Mouse (Mus musculus): ENCODE results near the gene Synj1. TPM values are rescaled to one million over a fixed set of nuclear protein-coding genes. Genes with fewer than 3 reads are reported as not detected.
A peak's percentile ranks its signal among the peaks of the same experiment; 100 is the strongest.

The Synj1 gene
- 21.3 and 23.6 TPM in 2 replicates for polyA plus RNA-seq (2012; rRNA removed)

DNA sequence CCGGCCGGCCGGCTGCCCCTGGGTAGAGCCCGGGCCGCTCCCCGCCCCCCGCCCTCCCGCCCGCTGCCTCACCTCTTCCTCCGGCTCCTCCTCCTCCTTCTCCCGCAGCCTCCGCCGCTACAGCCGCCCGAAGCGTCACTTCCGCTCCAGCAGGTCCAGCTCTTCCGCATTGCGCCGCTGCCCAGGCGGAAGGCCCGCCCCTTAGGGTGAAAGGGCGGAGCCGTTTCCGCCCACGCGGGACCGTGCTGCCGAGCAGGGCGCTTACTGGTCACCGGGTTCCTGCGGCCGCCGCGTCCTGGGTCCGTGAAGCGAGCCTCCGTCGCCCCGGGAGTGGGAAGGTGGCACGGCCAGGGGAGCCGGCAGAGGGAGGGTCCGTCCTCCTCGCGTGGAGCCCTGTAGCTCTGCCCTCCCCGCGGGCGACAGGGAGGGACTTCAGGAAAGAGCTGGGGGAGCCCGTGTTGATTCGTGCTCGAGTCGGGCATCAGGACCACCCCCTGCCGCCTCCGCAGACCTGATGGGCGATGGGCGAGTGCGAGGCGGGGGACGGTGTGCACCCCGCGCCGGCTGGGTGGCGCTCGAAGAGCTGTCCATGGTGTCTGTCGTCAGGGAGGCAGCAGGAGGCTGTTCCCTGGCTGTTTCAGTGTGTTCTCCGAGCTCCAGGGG, at the start of gene Synj1:
Synj1 (minus strand) TSS at position 288 of the 663 bp plus-strand sequence.
- DNase-seq (ENCODE audit: low spot score) = peak; percentile 87

DNA sequence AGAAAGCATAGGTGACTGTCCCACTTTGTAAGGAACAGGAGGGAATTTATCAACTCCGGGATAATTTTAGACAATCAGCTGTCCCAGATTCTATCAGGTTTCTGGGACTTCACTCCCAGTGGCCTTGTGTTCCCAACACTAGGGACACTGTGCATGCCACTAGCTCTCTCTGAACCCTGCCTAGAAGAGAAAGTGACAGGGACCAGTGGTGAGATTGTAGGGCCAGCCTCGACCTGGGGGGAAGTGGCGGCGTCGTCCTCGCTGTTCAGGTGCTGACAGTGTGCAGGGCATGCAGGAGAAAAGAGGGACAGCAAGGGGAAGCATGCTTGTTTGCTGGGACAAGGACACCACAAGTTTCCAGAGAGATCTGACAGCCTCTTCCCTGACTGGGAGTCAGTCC, 46.6 kb upstream of the Synj1 start:
- no peak for DNase-seq (ENCODE audit: low spot score)

DNA sequence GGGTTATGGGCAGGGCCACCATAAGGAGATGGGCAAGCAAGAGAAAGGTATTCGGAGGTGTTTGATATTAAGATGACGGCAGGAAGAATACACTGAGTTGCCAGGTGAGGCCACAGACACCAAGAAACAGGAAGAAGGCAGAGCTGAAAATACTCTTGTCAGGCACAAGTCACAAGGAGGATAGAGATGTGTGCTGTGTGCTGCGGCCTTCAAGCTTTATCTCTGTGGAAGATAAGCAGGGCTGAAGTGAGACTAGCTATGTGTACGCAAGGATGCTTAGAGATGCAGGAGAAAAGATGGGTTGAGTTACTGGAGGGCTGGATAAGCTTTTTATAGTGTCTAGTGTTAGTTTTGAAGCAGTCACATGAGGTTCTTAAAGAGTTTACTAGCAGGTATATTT, 46.2 kb upstream of the Synj1 start:
- DNase-seq (ENCODE audit: low spot score) = no peak

DNA sequence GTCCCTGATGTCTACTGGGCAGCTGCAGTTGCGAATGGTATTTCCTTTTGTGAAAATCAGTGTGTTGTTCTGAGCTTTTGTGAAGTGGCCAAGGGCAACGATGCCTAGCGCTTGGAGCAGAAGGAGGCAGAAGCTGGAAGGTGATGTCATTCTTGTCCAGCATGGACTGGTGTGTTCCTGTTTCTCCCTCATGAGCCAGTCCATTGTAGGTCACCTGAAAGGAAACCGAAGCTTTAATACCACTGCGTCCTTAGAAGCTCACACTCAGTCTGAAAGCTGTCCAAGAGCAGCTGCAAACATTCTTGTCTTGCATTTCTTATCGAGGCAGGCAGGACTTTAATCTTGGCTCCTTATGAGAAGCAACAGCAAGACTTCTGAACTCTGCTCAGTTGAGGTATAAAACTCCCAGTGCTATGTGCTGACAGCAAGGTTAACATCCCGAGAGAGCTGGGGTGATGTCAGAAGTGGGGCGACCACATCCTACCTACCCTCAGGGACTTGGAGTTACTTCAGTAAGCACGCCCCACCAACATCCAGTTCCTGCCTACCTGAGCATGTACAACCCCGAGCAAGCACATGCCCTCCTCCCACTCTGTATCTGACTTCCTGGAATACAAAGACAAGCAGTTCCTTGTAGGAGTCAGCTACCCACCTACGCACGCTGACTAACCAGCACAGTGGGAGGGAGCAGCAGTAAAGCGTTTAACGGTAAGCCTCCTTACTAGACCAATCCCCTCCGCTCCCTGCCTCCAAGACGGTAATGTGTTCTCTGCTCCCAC, 45.1 kb upstream of the Synj1 start:
- DNase-seq (ENCODE audit: low spot score) = no peak

DNA sequence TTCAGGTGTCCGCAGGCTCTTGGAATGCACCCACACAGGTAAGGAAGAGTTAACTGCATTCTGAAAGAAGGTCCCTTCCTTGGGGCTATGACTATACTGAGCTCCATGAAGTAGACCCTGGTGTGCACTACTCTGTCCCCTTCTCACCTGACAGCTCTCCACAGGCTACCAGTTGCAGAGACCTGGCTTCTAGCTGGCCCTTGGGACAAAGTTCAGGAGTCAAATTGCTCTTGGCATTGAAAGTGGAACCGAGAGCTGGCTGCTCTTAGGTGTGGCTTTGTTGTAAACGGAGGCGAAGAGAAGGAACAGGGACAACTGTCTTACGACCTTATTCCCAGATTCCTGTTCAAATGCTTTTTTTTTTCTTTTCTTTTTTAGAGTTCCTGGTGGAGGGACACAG, 44.0 kb upstream of the Synj1 start:
- no peak for DNase-seq (ENCODE audit: low spot score)

DNA sequence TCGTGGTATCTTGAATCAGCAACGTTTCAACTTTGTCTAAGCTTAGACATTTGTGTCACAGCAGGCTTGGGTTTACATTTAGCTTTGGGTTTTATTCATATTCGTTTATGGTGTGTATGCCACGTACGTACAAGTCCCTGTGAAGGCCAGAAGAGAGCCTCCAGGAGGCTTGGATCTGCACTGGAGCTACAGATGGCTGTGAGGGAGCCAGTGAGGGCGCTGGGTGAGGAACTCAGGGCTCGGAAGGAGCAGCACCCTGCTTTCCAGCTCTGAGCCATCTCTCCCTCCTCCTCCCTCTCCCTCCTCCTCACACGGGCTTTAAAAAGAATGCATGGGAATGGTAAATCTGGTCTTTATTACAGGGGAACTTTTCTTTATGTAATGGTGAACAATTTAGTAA, 42.5 kb upstream of the Synj1 start:
- no peak for DNase-seq (ENCODE audit: low spot score)

DNA sequence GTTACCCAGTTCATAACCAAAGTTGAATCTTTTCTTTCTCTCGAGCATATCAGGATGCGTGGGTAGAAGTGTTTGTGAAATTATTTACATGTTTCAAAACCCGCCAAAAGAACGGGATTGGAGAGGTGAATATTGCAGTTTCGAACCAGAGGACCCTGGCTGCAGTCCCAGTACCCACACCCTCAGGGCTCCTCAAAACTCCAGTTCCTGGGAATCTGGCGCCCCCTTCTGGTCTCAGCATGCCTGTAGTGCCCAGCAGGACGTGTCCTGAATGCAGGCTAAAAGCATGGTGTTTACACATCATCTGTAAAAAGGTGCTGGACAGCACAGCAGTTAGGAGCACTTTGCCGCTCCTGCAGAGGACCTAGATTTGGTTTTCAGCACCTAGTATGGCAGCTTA, 34.4 kb upstream of the Synj1 start:
- no peak for DNase-seq (ENCODE audit: low spot score)

DNA sequence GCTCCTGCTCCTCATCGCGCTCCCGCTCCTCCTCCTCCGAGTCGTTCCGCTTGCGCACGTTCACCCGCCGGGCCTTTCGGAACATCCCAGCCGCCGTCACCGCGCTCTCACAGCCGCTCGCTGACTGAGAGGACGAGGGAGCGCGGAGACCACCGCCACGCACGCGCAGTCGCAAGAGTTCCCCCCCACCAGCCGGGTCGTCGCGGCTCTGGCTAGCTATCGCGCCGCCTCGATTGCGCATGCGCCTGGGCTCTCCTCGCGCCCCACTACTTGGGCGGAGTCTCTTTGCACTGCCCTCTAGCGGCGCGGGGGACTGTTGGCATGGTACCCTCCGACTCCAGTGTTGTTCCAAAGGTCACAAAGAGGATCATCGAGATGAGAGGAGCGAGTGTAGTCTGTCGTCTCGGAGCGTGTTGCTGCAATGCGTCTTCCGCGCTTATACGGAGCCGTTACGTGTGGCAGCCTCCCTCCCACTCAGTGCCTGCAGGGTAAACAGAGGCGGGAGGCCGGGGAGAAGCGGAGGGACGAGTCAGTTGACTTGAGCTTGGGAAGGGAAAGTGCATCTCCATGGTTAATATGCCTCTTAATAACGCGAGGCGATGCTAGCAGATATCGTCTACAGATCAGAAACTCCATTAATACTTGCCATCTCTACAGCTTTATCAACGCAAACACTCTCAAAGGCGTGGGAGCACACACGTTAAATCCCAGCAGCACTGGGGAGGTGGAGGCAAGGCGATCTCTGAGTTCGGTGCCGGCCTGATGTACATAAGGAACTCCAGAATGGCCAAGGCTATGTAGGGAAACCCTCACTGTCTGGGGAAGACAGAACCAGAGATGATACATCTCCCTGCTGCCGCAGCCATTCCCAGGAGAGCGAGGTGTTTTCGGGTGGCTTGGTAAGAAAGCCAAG, 33.4 kb upstream of the Synj1 start, which contains the start of gene Paxbp1:
Paxbp1 (minus strand) TSS at position 274 of the 913 bp plus-strand sequence.
- peak; percentile 99 for DNase-seq (ENCODE audit: low spot score)

DNA sequence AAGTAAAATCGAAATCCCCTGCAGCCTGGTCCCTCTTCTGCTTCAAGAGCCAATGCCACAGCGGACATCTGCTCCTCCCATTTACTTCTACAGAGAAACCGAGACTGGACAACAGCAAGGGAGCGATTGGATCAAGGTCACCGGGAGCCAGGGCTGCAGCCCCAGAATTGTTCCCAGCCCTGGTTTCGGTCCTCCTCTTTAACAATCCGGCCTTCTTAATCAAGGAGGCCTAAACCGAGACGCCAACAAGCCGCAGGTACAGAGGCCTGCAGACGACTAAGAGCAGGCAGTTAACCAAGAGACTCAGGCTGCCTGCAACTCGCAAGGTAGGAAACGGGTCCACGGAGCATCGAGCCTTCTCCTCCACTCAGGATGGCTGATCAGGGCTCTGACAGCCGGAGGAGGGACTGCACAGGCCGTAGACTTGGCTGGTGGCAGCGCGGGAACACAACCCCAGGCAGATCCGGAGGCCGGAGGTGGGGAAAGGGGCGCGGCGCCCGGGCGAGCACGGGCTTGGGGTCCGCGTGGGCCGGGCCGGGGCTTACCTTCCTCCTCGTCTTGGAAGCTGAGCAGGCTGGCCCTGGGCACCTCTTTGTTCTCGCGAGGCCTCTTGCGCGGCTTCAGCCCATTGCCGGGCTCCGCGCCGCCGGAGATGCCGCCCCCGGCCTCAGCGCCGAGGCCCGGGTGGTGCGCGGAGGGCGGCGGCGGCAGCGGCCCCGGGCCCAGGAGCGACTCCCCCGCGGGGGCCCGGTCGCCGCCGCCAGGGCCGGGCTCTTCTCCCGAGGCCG, 32.5 kb upstream of the Synj1 start:
- peak; percentile 39 for DNase-seq (ENCODE audit: low spot score)

DNA sequence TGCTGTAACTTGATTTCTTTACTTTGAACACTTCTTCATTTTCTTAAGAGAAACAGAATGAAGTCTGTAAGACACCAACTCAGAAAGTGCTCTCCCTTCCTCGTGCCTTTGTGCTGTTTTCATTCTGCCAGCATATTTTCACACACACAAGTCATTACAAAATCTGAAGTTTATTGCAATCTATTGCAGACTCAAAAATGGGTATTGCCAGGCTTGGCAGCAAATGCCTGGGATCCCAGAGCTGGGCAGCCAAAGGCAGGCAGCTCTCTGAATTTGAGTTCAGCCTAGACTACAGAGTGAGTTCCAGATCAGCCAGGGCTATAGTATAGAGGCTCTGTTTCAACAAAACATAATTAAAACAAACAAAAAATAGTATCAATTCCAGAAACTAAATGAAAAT, 31.5 kb upstream of the Synj1 start:
- no peak for DNase-seq (ENCODE audit: low spot score)

DNA sequence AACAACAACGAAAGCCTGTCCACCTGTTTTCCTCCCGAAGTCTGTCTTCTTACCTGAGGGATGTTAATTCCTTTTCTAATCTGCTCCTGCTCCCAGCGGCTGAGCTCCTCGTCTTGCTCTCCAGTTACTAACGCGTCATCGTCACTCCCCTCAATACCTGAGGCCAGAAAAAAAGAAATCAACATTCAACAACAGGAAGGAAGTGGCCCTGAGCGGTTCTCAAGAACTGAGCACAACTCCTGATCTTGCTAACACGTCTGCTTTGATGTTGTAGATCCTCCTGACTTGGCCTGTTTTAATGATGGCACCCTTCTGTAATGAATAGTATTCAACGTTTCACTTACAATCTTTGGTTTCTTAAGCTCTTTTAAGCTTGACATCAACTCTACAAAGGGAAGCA, 24.8 kb upstream of the Synj1 start:
- no peak for DNase-seq (ENCODE audit: low spot score)

DNA sequence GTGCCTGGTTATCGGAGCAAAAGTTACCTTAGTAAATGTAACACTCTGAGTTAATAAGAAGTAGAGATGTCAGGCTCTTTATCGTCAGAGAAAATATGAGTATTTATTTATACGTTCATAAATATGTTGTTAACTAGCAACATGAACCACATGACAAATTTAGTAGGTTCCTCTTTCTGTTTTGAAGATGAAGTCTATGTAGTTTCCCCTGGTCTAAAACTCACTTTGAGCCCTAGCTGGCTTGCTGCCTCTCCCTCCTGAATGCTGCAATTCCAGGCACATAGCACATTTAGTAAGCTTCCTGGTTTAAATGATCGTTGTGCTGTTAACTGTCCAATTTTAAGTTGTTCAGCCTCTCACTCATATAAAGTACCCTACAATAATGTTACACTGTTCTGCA, 19.6 kb upstream of the Synj1 start:
- no peak for DNase-seq (ENCODE audit: low spot score)

DNA sequence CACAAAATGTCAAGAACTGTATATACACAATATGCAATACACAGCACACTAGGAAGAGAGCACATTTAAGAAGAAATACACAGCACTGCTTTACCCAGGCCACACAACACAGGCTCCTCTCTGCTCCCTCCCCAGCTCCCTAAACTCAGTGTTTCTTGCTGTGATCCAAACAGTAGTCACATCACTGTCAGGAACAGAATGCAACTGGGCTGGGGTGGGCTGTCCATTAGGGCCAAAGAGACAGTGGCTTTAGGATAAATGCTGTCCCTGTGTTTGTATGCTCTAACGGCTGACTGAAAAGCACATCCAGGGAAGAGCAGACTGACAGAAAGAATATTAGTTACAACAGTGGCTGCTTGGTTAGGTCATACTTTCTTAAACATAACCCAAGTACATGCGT, 18.8 kb upstream of the Synj1 start:
- DNase-seq (ENCODE audit: low spot score) = no peak

DNA sequence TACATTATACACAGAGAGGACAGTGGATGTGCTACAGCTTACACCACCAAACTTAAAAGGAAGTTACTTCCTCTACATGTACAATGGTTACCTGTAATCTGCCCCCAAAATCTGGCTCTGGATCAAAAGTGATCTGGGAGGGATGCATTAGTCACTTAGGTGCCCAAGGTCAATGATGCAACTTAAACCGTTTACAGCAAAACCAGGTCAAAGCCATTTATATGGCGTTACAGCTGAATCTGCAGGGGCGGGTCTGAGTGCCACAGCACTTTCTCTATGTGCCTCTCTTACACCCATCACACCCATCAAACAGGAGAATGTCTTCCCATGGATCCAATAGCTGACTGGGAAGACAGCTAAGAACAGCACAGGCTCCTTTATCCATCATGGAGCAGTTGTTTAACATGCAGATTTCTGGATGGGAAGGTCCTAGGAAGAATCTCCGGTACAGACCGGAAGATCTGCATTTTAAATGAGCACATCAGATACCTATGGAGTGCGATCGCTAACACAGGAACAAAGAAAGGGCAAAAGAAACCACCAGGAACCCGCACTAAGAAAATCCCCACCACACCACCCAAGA, 18.1 kb upstream of the Synj1 start:
- no peak for DNase-seq (ENCODE audit: low spot score)

DNA sequence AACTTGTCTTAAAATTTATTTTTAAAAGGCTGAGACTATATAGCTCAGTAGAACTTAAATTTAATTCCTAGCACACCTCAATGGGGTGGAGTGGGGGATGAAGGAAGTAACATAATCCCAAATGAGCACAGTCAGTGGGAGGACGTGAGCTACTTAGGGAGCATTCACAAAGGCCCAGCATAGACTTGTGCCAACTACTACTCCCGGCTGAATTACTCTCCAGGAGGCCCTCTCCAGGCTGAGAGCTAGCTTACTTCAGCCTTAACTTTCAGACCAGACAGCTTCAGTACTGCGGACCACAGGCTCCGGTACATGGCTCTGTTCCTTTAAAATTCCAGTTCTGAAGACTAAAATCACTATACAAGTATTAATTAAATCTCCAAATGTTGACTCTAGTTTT, 15.2 kb upstream of the Synj1 start:
- DNase-seq (ENCODE audit: low spot score) = no peak

DNA sequence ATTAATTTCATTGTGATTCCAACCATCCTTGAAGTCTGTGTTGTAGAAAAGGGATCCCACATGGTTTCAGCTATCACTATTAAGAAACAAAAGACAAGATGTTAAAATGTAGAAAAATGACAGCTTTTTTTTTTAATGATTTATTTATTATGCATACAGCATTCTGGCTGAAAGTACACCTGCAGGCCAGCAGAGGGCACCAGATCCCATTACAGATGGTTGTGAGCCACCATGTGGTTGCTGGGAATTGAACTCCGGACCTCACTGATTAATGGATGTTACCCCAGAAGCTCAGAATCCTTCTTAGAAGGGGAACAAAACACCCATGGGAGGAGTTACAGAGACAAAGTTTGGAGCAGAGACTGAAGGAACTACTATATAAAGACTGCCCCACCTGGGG, 12.3 kb upstream of the Synj1 start:
- no peak for DNase-seq (ENCODE audit: low spot score)

DNA sequence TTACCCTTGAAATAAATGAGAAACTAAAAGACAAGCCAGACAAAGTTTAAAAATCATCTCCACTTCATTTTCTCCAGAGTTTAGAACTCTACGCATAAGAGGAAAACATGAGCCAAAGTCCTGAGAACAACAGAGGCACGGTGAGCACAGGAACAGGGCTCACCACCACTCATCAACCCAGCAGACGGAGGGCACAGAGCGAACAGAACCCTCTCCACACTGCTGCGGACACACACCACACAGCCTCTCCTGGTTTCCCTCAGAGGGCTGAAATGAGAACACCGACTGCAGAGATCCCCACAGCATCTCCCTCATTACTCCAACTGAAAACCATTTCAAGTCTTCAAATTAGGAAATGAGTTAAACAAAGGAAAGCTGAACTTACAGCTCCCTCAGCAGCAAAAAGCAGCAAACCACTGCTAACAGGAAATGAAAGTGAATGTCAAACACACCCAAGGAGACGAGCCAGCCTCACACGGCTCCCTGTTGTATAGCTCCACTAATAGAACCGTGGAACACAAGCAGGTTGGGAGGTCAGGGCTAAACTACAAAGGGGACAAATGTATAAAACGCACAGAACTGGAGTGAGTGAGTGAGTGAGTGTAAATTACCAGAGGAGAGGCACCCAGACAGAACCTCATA, 9.9 kb upstream of the Synj1 start:
- DNase-seq (ENCODE audit: low spot score) = no peak

DNA sequence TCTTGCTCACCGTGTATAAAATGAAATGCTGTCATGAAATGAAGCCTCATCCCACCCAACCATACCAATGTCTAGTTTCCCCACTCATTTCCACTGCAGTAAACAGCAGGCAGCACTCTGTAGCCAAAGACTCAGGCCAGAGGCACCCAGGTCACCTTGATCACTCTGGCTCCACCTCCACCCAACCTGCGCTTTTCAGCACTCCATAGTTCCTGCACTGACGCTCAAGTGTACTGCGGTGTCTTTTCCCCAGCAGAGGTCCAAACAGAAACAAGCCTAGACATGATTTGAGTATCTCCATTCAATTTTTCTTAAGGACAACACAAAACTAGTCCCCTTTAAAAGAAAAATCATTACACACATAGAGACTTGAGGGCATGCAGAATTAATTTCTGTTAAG, 8.4 kb upstream of the Synj1 start:
- DNase-seq (ENCODE audit: low spot score) = no peak

DNA sequence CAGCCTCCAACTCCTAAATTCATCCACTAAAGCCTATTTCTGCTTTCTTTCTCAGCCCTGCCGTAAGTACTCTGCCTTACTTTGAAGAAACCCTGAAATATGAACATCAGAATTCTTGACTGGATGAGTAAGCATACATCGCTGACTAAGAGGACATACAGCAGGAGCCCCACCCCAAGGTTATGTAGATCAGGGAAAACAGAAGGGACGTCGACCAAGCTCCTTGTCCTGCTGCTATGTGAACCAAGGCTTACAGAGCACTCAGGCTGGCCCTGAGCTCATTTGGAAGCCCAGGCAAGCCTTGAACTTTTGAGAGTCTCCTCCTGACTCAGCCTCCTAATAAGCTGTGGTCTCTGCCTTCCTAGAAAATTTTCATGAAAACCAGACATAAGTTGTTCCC, 4.7 kb upstream of the Synj1 start:
- no peak for DNase-seq (ENCODE audit: low spot score)

DNA sequence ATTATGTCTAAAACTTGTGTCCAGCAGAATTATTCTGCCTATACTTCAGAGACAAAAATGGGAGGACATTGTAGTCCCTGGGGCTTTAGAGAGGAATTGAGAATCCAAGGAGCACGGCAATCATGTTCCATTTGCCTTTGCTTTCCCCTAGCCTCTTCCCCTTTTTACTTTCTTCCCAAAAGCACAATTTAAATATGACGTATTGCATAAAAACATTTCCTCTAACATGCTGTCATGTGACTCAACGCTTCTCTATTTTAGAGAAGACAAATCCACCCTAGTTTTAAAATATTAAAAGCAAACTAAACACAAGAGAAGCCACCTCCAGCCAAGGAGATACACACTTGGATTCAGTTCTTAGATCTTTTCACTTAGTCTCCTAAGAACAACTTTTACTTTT, 739 bp upstream of the Synj1 start:
- no peak for DNase-seq (ENCODE audit: low spot score)

DNA sequence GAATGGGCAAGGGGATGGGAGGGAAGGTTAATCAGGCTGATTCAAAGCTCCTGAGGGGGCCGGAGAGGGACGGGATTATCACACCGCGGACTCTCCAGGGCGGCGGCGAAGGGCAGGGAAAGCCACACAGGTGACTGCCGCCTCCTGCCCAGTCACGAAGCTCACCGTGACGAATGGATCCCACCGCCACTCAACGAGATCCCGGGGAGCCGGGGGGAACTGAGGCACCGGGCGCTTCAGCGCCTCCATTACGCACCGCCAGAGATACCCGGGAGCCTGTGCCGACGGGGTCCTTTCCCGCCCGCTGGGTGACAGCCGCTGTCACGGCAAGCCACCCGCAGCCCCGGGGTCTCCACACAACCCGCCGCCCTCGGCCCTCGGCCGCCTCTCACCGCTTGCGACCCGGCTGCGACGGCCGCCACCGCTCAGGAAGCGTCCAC, 507 bp downstream of the Synj1 start:
- DNase-seq (ENCODE audit: low spot score) = no peak
